Mouse (Mus musculus) embryonic fibroblast, embryonic 13.5 days (primary cell): ENCODE results near the gene Ndufaf2.

ENCODE experiments used
- CTCF ChIP-seq: IDR thresholded peaks from 2 replicates; pipeline ENCODE4 v1.5.1; 2011; ENCODE audit warnings: mild to moderate bottlenecking, control low read depth, low read length, moderate library complexity, borderline replicate concordance; ENCODE audit not compliant: insufficient read depth
- POLR2A ChIP-seq: IDR thresholded peaks from 2 replicates; pipeline ENCODE4 v1.6.1; 2011; ENCODE audit warnings: low read depth, mild to moderate bottlenecking, control low read depth, low read length, moderate library complexity

GRCm38 (mm10) chr13:107984641-107985040, 173.8 kb downstream of the Ndufaf2 start:
- no peak for TF ChIP-seq CTCF
- TF ChIP-seq POLR2A = no peak
